Mouse (Mus musculus) hindbrain, postnatal 0 days (tissue): ENCODE measurements at regions not wholly inside any gene's neighbourhood (a gene's known extent, or its start where the extent isn't known, plus 50 kb on each side); places are given as distances from the start of the nearest gene placed in this dataset.
A peak's percentile ranks its signal among the peaks of the same experiment; 100 is the strongest.

Experiments used
- ATAC-seq: fragments of 200-750 bp; cut with Nextera tagmentation; 2 replicates; pipeline ENCODE4 v1.8.0; 2017; ENCODE audit warnings: mild to moderate bottlenecking, moderate TSS enrichment, moderate library complexity
- DNase-seq: peaks from one replicate; pipeline ENCODE4 v3.0.0-alpha.2; 2015; ENCODE audit warnings: low spot score
- H3K27ac ChIP-seq: fragments of 300-500 bp; sonication (generic); 2 replicates; pipeline ENCODE4 v1.5.1; 2014; ENCODE audit warnings: mild to moderate bottlenecking
- H3K27me3 ChIP-seq: fragments of 300-500 bp; sonication (generic); 2 replicates; pipeline ENCODE4 v1.6.1; 2014; ENCODE audit warnings: low read length, mixed read lengths; ENCODE audit not compliant: insufficient read depth
- H3K36me3 ChIP-seq: fragments of 300-500 bp; sonication (generic); 2 replicates; pipeline ENCODE4 v1.6.1; 2014; ENCODE audit warnings: low read length, mixed read lengths; ENCODE audit not compliant: insufficient read depth
- H3K4me1 ChIP-seq: fragments of 300-500 bp; sonication (generic); 2 replicates; pipeline ENCODE4 v1.6.1; 2014; ENCODE audit warnings: antibody characterized with exemption, low read length, mixed read lengths; ENCODE audit not compliant: insufficient read depth
- H3K4me2 ChIP-seq: fragments of 300-500 bp; sonication (generic); 2 replicates; pipeline ENCODE4 v1.6.1; 2014; ENCODE audit warnings: low read depth, mild to moderate bottlenecking, low read length, moderate library complexity, mixed read lengths
- H3K4me3 ChIP-seq: fragments of 300-500 bp; sonication (generic); 2 replicates; pipeline ENCODE4 v1.5.1; 2014; ENCODE audit warnings: low read length
- H3K9ac ChIP-seq: fragments of 300-500 bp; sonication (generic); replicated peaks from 2 replicates; pipeline ENCODE4 v1.6.1; 2014; ENCODE audit warnings: mild to moderate bottlenecking, low read length, moderate library complexity, mixed read lengths
- H3K9me3 ChIP-seq: fragments of 300-500 bp; sonication (generic); 2 replicates; pipeline ENCODE4 v1.6.1; 2016; ENCODE audit warnings: low read length, mixed read lengths
- CTCF ChIP-seq: IDR thresholded peaks from 2 replicates; pipeline ENCODE4 v1.5.1; 2016; ENCODE audit warnings: antibody characterized with exemption, control low read depth, low read depth
- WGBS: fragments of 180-500 bp; shearing (Covaris S2); extraction: QIAGEN DNeasy Blood & Tissue Kit; methylation state at CpG from one replicate; pipeline ENCODE4 v1.1.7; 2014; 5-methylcytosine and 5-hydroxymethylcytosine counted together

GRCm38 (mm10) chr14:112895561-112895960 lies 418.8 kb upstream of the Tpm3-rs7 start:
- H3K4me2 ChIP-seq: no peak overlapping the region
- peak; percentile 41 for TF ChIP-seq CTCF
- H3K4me3 ChIP-seq: no peak overlapping the region
- no peak overlapping the region for H3K27ac ChIP-seq
- no peaks in the 10 kb centered on the region for H3K4me1 ChIP-seq
- WGBS: 52% methylated on average over 2 of the region's 2 CpGs
- no peaks in the 10 kb centered on the region for H3K36me3 ChIP-seq
- H3K27me3 ChIP-seq: no peaks in the 10 kb centered on the region
- ATAC-seq (no peak), DNase-seq (peak; percentile 68)
- no peaks in the 10 kb centered on the region for H3K9me3 ChIP-seq
- no peak overlapping the region for H3K9ac ChIP-seq

- Histone ChIP-seq H3K4me3 (no peak overlapping the region), H3K9ac (no peak overlapping the region), H3K27me3 (no peaks in the 10 kb centered on the region), H3K4me1 (no peaks in the 10 kb centered on the region), H3K9me3 (no peaks in the 10 kb centered on the region), H3K27ac (no peak overlapping the region), H3K4me2 (no peak overlapping the region), H3K36me3 (no peaks in the 10 kb centered on the region)
- TF ChIP-seq CTCF: no peak
- no peak for ATAC-seq
- no peak for DNase-seq
- WGBS: 82% methylated on average over 1 of the region's 1 CpGs
Observed at GRCm38 (mm10) chr14:112901171-112901570, 413.2 kb upstream of the Tpm3-rs7 start.

GRCm38 (mm10) chr14:112917148-112917547 lies 397.3 kb upstream of the Tpm3-rs7 start:
- no peak for TF ChIP-seq CTCF
- 96% methylated on average over 1 of the region's 1 CpGs for WGBS
- H3K4me3 ChIP-seq: no peak overlapping the region
- DNase-seq: no peak
- no peaks in the 10 kb centered on the region for H3K27me3 ChIP-seq
- no peak overlapping the region for H3K27ac ChIP-seq
- no peaks in the 10 kb centered on the region for H3K4me1 ChIP-seq
- H3K36me3 ChIP-seq: no peaks in the 10 kb centered on the region
- no peaks in the 10 kb centered on the region for H3K9me3 ChIP-seq
- no peak for ATAC-seq
- no peak overlapping the region for H3K9ac ChIP-seq
- no peak overlapping the region for H3K4me2 ChIP-seq
